Mouse (Mus musculus): ENCODE data around the gene Trpc2. TPM values are rescaled to one million over a fixed set of nuclear protein-coding genes. Genes with fewer than 3 reads are reported as not detected.

Trpc2 gene
- polyA plus RNA-seq, 1 experiment = not detected

DNA sequence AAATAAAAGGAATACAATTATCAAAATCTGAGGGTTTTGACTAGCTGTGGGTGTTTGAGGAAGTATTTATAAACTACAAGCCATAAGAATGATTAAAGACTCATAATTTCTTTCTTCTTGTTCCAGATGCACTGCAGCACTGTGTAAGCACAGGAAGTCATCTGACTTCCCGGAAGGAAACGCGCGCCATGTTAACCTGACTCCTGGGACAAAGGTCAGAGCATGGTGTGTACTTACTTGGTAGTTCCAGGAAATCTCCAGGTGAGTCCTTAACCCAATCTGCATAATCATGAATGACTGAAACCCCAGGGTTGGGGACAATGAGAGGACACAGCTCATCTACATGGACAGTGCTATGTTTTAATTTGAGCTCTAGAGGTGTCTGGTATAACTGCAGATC, 49.5 kb downstream of the Trpc2 start:
- Histone ChIP-seq H3K79me2 (ENCODE audit: control insufficient read depth, insufficient read depth) (no peaks in the 10 kb centered on the region), H3ac (ENCODE audit: control insufficient read depth, insufficient read length, low read depth) (no peak overlapping the region), H3K36me3 (ENCODE audit: control insufficient read depth, insufficient read depth) (peaks cover 91% of the 10 kb centered on the region), H3K27me3 (ENCODE audit: control insufficient read depth, insufficient read depth, insufficient read length) (no peaks in the 10 kb centered on the region), H3K79me3 (ENCODE audit: low read depth) (no peaks in the 10 kb centered on the region), H3K4me3 (ENCODE audit: insufficient read depth, poor library complexity, severe bottlenecking) (no peak overlapping the region)
- no peak for TF ChIP-seq USF1 (IDR thresholded peaks at IDR 0.05; ENCODE audit: low read depth)
- TF ChIP-seq MYOD1 (IDR thresholded peaks at IDR 0.05; ENCODE audit: control insufficient read depth, insufficient read length, low read depth) = no peak
- TF ChIP-seq CTCF (IDR thresholded peaks at IDR 0.05; ENCODE audit: control insufficient read depth, insufficient read depth, insufficient read length) = no peak
- no peak for TF ChIP-seq MAX (IDR thresholded peaks at IDR 0.05)
- no peak for TF ChIP-seq MYOG (IDR thresholded peaks at IDR 0.05; ENCODE audit: control insufficient read depth, extremely low read depth, insufficient read length)

- no peaks in the 10 kb centered on the region for H3K79me3 ChIP-seq (ENCODE audit: low read depth)
- H3K27me3 ChIP-seq (ENCODE audit: control insufficient read depth, insufficient read depth, insufficient read length) = no peaks in the 10 kb centered on the region
- peaks cover 79% of the 10 kb centered on the region for H3K36me3 ChIP-seq (ENCODE audit: control insufficient read depth, insufficient read depth)
- H3K79me2 ChIP-seq (ENCODE audit: control insufficient read depth, insufficient read depth) = no peaks in the 10 kb centered on the region
- TF ChIP-seq CTCF (IDR thresholded peaks at IDR 0.05; ENCODE audit: control insufficient read depth, insufficient read depth, insufficient read length) (no peak), USF1 (IDR thresholded peaks at IDR 0.05; ENCODE audit: low read depth) (no peak), MYOG (IDR thresholded peaks at IDR 0.05; ENCODE audit: control insufficient read depth, extremely low read depth, insufficient read length) (no peak), MAX (IDR thresholded peaks at IDR 0.05) (no peak), FOSL1 (IDR thresholded peaks at IDR 0.05; ENCODE audit: insufficient read depth, low read length, poor library complexity, severe bottlenecking) (no peak), CEBPB (IDR thresholded peaks at IDR 0.05; ENCODE audit: low read depth) (no peak), MYOD1 (IDR thresholded peaks at IDR 0.05; ENCODE audit: control insufficient read depth, insufficient read length, low read depth) (no peak)
- H3ac ChIP-seq (ENCODE audit: control insufficient read depth, insufficient read length, low read depth) = no peak overlapping the region
- no peak overlapping the region for H3K4me3 ChIP-seq (ENCODE audit: insufficient read depth, poor library complexity, severe bottlenecking)
These were observed 54.5 kb downstream of the Trpc2 start for GRCm38 (mm10) chr7:102137464-102137863.

GRCm38 (mm10) chr7:102137898-102138297, 55.0 kb downstream of the Trpc2 start:
- no peak overlapping the region for H3K4me3 ChIP-seq (ENCODE audit: insufficient read depth, poor library complexity, severe bottlenecking)
- no peak overlapping the region for H3ac ChIP-seq (ENCODE audit: control insufficient read depth, insufficient read length, low read depth)
- no peaks in the 10 kb centered on the region for H3K79me3 ChIP-seq (ENCODE audit: low read depth)
- H3K79me2 ChIP-seq (ENCODE audit: control insufficient read depth, insufficient read depth) = no peaks in the 10 kb centered on the region
- TF ChIP-seq MYOG (IDR thresholded peaks at IDR 0.05; ENCODE audit: control insufficient read depth, extremely low read depth, insufficient read length) (no peak), USF1 (IDR thresholded peaks at IDR 0.05; ENCODE audit: low read depth) (no peak), MAX (IDR thresholded peaks at IDR 0.05) (no peak), FOSL1 (IDR thresholded peaks at IDR 0.05; ENCODE audit: insufficient read depth, low read length, poor library complexity, severe bottlenecking) (no peak), CEBPB (IDR thresholded peaks at IDR 0.05; ENCODE audit: low read depth) (no peak), CTCF (IDR thresholded peaks at IDR 0.05; ENCODE audit: control insufficient read depth, insufficient read depth, insufficient read length) (no peak), MYOD1 (IDR thresholded peaks at IDR 0.05; ENCODE audit: control insufficient read depth, insufficient read length, low read depth) (no peak)
- H3K36me3 ChIP-seq (ENCODE audit: control insufficient read depth, insufficient read depth) = peaks cover 77% of the 10 kb centered on the region
- H3K27me3 ChIP-seq (ENCODE audit: control insufficient read depth, insufficient read depth, insufficient read length) = no peaks in the 10 kb centered on the region

Other genes starting within 250 kb of the Trpc2 start
- gene Inppl1, start 244.9 kb upstream of the Trpc2 start, polyA plus RNA-seq (2012; fragmentation: generic; extraction: Trizol) = 116 TPM
- 0.08 TPM for gene Folr2, start 225.9 kb upstream of the Trpc2 start, polyA plus RNA-seq (2012; fragmentation: generic; extraction: Trizol)
- gene Anapc15, start 219.4 kb upstream of the Trpc2 start, polyA plus RNA-seq (2012; fragmentation: generic; extraction: Trizol) = 85.0 TPM
- 0.67 TPM for gene Folr1, start 212.3 kb upstream of the Trpc2 start, polyA plus RNA-seq (2012; fragmentation: generic; extraction: Trizol)
- 200 TPM for gene Lamtor1, start 177.2 kb upstream of the Trpc2 start, polyA plus RNA-seq (2012; fragmentation: generic; extraction: Trizol)
- 0.12 TPM for gene Tomt, start 176.8 kb upstream of the Trpc2 start, polyA plus RNA-seq (2012; fragmentation: generic; extraction: Trizol)
- 1.7 TPM for gene Lrrc51, start 149.2 kb upstream of the Trpc2 start, polyA plus RNA-seq (2012; fragmentation: generic; extraction: Trizol)
- gene Numa1, start 149.0 kb upstream of the Trpc2 start, polyA plus RNA-seq (2012; fragmentation: generic; extraction: Trizol) = 80.4 TPM
- 0.95 TPM for gene Il18bp, start 64.4 kb upstream of the Trpc2 start, polyA plus RNA-seq (2012; fragmentation: generic; extraction: Trizol)
- gene Rnf121, start 17.6 kb upstream of the Trpc2 start, polyA plus RNA-seq (2012; fragmentation: generic; extraction: Trizol) = 55.8 TPM
- gene Xndc1, start 17.6 kb upstream of the Trpc2 start, polyA plus RNA-seq (2012; fragmentation: generic; extraction: Trizol) = 13.2 TPM
- 0.16 TPM for gene Xntrpc, start 17.4 kb upstream of the Trpc2 start, polyA plus RNA-seq (2012; fragmentation: generic; extraction: Trizol)
- 0.05 TPM for gene Art1, start 18.6 kb downstream of the Trpc2 start, polyA plus RNA-seq (2012; fragmentation: generic; extraction: Trizol)
- gene Art5, start 26.4 kb downstream of the Trpc2 start, polyA plus RNA-seq (2012; fragmentation: generic; extraction: Trizol) = not detected
- 0.01 TPM for gene Chrna10, start 33.7 kb downstream of the Trpc2 start, polyA plus RNA-seq (2012; fragmentation: generic; extraction: Trizol)
- 23.0 TPM for gene Nup98, start 127.1 kb downstream of the Trpc2 start, polyA plus RNA-seq (2012; fragmentation: generic; extraction: Trizol)
- 22.6 TPM for gene Pgap2, start 127.1 kb downstream of the Trpc2 start, polyA plus RNA-seq (2012; fragmentation: generic; extraction: Trizol)
- 95.1 TPM for gene Rhog, start 172.9 kb downstream of the Trpc2 start, polyA plus RNA-seq (2012; fragmentation: generic; extraction: Trizol)
- gene Stim1, start 184.7 kb downstream of the Trpc2 start, polyA plus RNA-seq (2012; fragmentation: generic; extraction: Trizol) = 8.6 TPM

All from C2C12 (cell line).